Mouse (Mus musculus) v-Abl transformed pro-B cells (cell line): ENCODE results near the gene Cela1.

ENCODE experiments used
- in situ Hi-C, 2 experiments: fragments of 400-800 bp; cut with MboI; formaldehyde crosslinking; loops; one replicate each; pipeline ENCODE4 v1.15.1; 2025; ENCODE audit not compliant: unreplicated experiment in 2 of 2

Cela1 gene

DNA sequence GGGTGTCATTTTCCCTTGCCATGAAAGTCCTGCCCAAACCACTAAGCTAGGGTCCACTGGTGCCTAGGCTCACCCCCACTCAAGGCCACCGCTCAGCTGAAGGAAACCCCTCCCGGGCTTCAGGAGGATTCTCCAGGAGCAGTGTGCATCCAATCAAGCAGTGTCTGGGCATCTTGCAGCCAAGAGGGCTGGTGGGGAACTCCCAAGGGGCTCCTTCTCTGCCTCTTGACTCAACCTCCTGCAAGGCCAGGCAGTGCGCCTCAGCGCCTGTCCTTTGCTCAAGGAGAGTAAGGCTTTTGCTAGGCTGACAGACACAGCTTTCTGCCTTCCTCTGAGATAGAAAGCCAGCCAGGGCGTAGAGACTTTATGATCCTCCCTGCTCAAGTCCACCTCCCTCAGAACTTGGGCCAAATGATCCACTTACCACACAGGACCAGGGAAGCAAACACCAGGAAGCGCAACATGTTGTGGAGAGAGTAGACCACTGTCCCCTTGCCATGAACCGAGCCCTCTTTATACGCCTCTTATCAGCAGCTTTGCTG is at the start of gene Cela1:
TSS of gene Cela1 (minus strand) at position 492 of the 542 bp plus-strand sequence.
- in situ Hi-C loops, result loop anchor here (10.0 kb wide), 2 partner anchors 153 to 343 kb away; no protein-coding TSS in a partner anchor

DNA sequence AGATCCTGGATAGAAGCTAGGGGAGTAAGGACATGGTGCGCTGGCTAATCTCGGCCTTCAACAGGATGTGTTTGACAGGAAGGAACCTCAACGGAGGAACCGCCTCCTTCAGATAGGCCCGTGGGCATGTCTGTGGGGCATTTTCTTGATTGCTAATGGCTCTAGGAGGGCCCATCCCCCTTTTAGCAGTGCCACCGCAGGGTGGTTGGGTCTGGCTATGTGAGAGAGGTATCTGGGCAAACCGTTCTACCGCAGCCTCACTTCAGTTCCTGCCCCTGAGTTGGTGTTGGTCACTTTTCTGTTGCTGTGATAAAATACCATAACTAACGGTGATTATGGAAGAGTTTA is 48.2 kb upstream of the Cela1 start:
- in situ Hi-C loops, result no loop called here

DNA sequence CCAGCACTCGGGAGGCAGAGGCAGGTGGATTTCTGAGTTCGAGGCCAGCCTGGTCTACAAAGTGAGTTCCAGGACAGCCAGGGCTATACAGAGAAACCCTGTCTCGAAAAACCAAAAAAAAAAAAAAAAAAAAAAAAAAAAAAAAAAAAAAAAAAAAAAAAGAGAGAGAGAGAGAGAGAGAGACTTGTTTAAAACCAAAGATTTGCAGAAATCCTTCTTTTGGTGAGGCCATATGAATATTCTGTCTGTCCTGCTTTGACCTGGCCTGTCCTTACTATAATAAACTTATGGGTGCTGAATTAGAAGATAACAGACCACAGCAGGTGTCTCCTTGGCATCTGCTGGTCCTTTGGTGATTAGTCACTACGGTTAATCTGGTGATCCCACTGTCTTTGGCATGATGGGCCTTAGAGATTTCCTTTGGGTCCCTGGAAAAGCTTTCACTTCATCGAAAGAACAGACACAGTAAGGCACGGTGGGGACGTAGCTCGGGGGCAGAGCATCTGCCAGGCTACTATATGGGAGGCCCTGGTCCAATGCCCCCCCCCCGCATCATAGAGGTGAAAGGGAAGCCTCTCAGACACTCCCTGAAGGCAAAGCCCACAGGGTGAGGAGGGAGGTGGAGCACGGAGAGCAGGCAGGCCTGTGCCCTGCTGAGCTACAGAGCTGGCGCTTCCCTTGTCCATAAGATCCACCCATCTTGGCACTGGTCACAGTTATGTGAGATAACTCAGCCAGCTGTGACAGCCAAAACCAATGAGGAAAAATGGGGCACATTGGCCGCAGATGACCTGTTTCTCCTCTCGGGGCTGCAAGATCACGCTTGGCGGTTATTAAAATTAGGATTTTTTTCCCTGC is 47.6 kb upstream of the Cela1 start:
- in situ Hi-C loops, result no loop called here

- in situ Hi-C loops, result no loop called here
These were observed 44.9 kb upstream of the Cela1 start for GRCm38 (mm10) chr15:100732580-100732979.

- in situ Hi-C loops, result no loop called here
These were observed 43.4 kb upstream of the Cela1 start for GRCm38 (mm10) chr15:100731081-100731480.

DNA sequence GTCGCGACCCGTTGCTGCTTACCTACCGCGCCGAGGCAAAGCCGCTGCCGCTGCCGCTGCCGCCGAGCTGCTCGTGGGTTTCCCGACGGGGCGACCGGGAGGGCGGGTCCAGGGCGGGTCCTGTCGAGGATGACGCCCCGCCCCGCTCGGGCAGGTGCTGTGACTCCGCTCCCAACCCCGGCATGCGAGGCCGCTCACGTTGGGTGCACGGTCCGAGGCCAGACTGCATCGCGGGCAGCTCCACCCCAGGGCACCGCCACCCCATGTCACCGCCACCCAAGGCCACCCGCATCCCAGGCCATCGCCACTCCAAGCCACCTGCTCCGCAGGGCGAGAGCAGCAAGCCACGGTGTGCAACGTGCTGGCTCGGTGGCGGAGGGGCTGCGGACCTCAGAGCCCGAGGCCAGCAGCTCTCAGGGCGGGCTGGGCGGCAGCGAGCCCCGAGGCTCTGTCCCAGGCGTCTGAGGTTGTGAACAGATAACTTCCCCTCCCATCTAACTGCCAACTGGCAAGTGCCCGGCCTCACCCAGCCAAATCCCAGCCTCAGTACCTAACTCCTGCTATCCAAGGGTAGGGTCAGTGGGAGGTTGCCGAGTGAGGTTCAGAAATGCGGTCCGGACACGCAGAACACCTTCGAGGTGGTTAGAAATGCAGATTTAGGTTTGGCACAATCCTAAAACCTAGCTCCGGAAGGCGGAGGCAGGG is 41.7 kb upstream of the Cela1 start, which contains the start of gene Galnt6:
TSS of gene Galnt6 (minus strand) at position 96 of the 705 bp plus-strand sequence.
- in situ Hi-C loops, result no loop called here

DNA sequence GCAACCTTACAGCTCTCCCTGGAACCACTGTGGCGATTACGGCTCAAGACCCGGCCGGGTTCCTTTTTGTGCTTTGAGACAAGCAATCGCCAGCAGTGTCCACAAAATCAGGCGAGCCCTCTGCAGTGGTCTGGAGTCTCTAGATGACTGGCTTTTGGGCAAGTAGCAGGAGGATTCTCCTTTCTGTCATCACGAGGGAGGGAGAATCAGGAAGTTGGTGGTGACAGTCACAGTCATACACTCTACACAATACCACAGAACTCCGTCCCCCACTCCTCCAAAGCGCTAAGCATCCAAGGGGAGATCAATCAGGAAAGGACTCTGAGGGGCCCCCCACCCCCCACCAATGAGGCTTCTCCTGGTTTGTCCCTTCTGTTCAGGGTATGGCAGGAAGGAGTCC is 40.9 kb upstream of the Cela1 start:
- in situ Hi-C loops, result no loop called here

- in situ Hi-C loops, result no loop called here
These were observed 40.1 kb upstream of the Cela1 start for GRCm38 (mm10) chr15:100727834-100728233.

DNA sequence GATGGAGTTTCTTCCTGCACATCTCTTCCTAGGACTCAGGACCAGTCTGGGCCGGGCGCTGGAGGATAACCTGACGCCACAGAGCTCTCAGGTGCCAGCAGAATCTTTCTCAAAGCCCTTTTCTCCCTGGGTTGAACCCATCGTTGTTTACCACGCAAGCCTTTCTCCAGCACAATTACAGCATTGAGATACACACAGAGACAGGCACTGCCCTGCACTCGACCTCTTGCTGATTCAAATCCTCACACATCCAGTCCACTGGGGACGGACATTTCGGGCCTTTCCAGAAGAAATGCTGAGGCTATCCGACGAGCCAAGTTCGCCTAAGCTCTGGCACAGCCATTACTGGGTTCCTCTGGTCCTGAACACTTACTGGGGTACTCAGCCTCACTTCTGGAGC is 39.0 kb upstream of the Cela1 start:
- in situ Hi-C loops, result no loop called here

DNA sequence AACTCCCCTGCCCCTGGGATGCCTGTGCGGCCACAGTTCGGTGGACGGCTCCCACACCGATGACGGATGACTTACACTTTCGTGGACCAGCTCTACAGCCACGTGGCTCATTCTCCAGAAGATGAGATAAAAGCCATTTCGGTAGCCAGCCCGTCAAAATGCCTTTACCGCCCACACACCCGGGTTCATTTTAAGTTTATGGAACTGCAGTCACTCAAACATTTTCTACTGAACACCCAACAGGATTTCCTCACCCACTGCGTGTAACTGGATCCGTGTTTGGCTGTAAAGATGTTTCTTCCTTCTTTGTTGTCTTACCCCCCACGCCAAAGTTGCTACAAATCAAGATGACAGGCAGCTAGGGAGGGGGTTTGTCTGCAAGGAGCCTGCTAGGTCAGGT is 35.8 kb upstream of the Cela1 start:
- in situ Hi-C loops, result no loop called here

- in situ Hi-C loops, result no loop called here
These were observed 34.8 kb upstream of the Cela1 start for GRCm38 (mm10) chr15:100722564-100722963.

DNA sequence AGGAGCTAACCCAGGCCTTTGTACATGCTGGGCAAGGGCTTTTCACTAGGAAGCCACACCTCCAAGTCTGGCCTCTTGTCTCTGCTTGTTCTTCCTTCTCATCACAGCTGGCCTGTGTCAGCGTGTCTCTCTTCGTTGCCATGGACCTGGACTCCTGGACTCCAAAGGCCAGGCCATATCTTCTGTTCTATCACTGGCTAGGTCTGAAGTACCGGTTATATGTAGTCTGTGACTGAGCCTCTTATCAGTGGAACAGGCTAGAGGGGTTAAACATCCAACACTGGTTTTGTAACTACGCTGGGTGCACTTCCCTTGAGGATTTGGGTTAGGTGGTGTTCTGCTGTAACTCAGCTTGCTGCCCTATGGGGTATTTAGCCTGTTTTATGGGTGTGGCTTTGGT is 34.3 kb upstream of the Cela1 start:
- in situ Hi-C loops, result no loop called here

- in situ Hi-C loops, result no loop called here
These were observed 33.7 kb upstream of the Cela1 start for GRCm38 (mm10) chr15:100721445-100721844.

DNA sequence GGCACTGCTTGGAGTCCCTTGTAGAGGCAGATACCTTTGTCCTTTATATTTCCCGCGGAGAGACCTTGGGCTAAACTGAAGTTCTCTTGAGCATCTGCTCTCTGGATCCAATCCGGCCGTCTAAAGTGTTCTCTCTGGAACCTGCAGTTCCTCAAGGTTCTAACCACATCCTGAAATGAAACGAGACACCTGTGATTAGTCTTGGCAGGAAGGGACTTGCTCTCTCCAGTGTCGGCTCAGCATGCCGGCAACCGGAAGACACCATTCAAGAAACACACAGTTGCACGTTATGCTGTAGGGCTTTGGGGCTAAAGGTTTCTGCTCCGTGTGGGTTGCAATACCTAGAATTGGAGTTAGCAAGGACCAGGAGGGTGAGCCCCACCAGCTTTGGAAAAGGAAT is 32.3 kb upstream of the Cela1 start:
- in situ Hi-C loops, result no loop called here

GRCm38 (mm10) chr15:100719217-100719616 is 31.5 kb upstream of the Cela1 start:
- in situ Hi-C loops, result no loop called here

- in situ Hi-C loops, result no loop called here
These were observed 30.9 kb upstream of the Cela1 start for GRCm38 (mm10) chr15:100718572-100718971.

GRCm38 (mm10) chr15:100717933-100718332 is 30.2 kb upstream of the Cela1 start:
- in situ Hi-C loops, result no loop called here

DNA sequence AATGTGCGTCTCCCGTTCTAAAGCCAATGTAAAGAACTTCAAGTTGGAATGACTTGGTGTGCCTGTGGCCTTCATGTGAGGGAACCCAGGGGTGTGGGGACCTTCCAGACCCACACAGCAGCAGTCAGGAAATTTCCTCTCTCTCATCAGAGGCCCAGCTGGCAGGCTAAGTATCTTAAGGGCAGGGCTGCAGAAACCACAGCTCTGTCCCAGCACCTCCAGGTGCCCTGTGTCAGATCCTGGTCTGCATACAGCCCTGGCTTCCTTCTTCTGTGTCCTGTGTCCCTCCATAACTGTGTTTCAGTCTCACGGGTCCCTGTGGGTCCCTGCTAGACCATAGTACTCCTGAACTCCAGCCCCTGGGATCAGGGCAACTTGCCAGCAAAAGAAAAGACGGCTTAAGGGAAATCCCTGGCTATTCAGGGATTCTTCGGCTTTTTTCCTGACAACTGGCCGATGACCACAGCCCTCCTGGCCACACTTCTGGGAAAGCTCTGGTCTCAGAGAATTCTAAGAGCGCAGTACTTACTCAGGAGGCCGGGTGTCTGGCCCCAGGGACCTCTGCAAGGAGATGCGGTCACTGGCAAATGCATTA is 27.8 kb upstream of the Cela1 start:
- in situ Hi-C loops, result no loop called here

GRCm38 (mm10) chr15:100714470-100714869 is 26.7 kb upstream of the Cela1 start:
- in situ Hi-C loops, result no loop called here

- in situ Hi-C loops, result no loop called here
These were observed 23.1 kb upstream of the Cela1 start for GRCm38 (mm10) chr15:100710838-100711237.

DNA sequence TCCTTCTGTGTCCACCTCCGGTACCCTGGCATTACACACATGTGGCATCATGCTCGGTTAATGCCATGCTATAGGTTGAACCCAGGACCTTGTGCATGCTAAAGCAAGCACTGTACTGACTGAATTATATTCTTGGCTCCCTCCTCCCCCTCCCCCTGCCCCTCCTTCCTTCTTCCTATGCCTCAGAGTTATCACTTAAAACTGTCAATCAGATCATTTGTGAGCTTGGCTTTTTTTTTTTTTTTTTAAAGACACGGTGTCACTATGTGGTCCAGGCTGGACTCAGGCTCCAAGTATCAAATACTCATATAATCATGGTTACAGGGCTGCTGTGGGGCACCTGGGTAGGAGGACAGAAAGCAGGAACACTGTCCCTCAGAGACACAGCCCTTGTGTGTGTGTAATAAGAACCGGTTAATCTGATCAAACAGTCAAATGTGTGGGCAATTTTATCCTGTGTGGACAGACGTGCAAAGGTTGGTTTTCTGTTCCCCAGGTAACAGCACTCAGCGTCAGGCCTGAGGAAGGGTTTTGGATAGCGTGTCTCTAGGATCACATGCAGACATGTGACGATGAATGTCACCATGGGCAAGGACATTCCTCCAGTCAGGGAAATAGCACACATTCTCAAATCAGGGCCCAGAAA is 20.8 kb upstream of the Cela1 start:
- in situ Hi-C loops, result no loop called here
